Mouse (Mus musculus) embryonic facial prominence, embryonic 13.5 days (tissue): ENCODE measurements at regions not wholly inside any gene's neighbourhood (a gene's known extent, or its start where the extent isn't known, plus 50 kb on each side); places are given as distances from the start of the nearest gene placed in this dataset.

Experiments used
- ATAC-seq: fragments of 200-750 bp; cut with Nextera tagmentation; 2 replicates; pipeline ENCODE4 v1.8.0; 2017; ENCODE audit warnings: low read depth; ENCODE audit not compliant: insufficient number of reproducible peaks, insufficient read depth, low FRiP score, low TSS enrichment
- H3K27ac ChIP-seq: fragments of 300-500 bp; sonication (generic); 2 replicates; pipeline ENCODE4 v1.5.1; 2015; ENCODE audit warnings: moderate library complexity, mild to moderate bottlenecking, inconsistent platforms
- H3K27me3 ChIP-seq: fragments of 300-500 bp; sonication (generic); 2 replicates; pipeline ENCODE4 v1.6.1; 2015; ENCODE audit warnings: mild to moderate bottlenecking, inconsistent platforms
- H3K36me3 ChIP-seq: fragments of 300-500 bp; sonication (generic); 2 replicates; pipeline ENCODE4 v1.6.1; 2015; ENCODE audit warnings: mild to moderate bottlenecking, inconsistent platforms
- H3K4me1 ChIP-seq: fragments of 300-500 bp; sonication (generic); 2 replicates; pipeline ENCODE4 v1.6.1; 2015; ENCODE audit warnings: inconsistent platforms
- H3K4me2 ChIP-seq: fragments of 300-500 bp; sonication (generic); 2 replicates; pipeline ENCODE4 v1.6.1; 2015; ENCODE audit warnings: moderate library complexity, mild to moderate bottlenecking, inconsistent platforms
- H3K4me3 ChIP-seq: fragments of 300-500 bp; sonication (generic); 2 replicates; pipeline ENCODE4 v1.5.1; 2015; ENCODE audit warnings: mild to moderate bottlenecking, inconsistent platforms
- H3K9ac ChIP-seq: fragments of 300-500 bp; sonication (generic); 2 replicates; pipeline ENCODE4 v1.6.1; 2015; ENCODE audit warnings: mild to moderate bottlenecking, inconsistent platforms
- H3K9me3 ChIP-seq: fragments of 300-500 bp; sonication (generic); 2 replicates; pipeline ENCODE4 v1.6.1; 2016; ENCODE audit warnings: inconsistent platforms
- WGBS: fragments of 180-500 bp; shearing (Covaris S2); methylation state at CpG from one replicate; pipeline ENCODE4 v1.1.7; 2015; ENCODE audit warnings: mixed read lengths; 5-methylcytosine and 5-hydroxymethylcytosine counted together

DNA sequence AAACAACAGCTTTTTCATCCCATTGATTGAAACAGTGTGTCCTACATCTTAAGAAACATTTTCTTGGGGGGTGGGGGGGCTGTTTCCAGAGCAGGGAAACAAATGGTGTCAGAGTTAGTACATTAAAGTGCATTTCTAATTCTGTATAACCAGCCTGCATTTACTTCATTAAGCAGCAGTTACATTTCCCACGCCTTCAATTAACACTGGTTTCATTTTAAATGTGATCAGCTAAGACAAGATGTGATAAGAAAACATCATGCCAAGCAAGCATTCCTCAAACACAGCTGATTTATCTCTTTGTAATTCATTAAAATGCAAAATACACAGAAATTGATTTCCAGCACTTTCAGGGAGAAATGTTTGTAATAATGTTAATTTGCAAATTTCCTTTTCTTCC is 122.0 kb downstream of the Olfr1505 start:
- Histone ChIP-seq H3K36me3 (no peaks in the 10 kb centered on the region), H3K9me3 (no peaks in the 10 kb centered on the region), H3K4me1 (peaks cover 3% of the 10 kb centered on the region; the same call in 1 of the 2 replicates), H3K4me2 (no peak overlapping the region), H3K27ac (no peak overlapping the region), H3K9ac (no peak overlapping the region), H3K4me3 (no peak overlapping the region), H3K27me3 (no peaks in the 10 kb centered on the region)
- WGBS: 70% methylated on average over 1 of the region's 1 CpGs
- no peak for ATAC-seq

DNA sequence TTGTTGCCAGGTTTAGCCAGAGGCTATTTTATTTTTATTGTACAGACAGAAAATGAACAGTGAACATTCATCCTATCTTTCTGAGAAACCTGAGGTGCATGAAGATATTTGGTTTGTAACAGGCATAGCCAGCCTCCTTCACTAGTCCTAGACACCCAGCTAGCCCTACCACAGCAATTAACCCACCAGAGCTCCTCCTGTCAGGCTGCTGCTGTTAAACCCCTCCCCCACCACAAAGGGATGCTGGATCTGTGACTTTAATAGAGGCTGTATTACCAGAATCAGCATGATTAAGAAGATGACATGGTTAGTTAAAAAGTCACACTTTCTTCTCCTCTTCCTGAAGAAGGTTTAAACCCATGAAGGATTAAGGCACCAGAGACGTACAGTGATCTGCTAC is 122.5 kb downstream of the Olfr1505 start:
- no peak overlapping the region for H3K4me3 ChIP-seq
- peaks cover 3% of the 10 kb centered on the region; the same call in 1 of the 2 replicates for H3K4me1 ChIP-seq
- no peak overlapping the region for H3K9ac ChIP-seq
- no peaks in the 10 kb centered on the region for H3K27me3 ChIP-seq
- no peaks in the 10 kb centered on the region for H3K9me3 ChIP-seq
- ATAC-seq: no peak
- H3K4me2 ChIP-seq: no peak overlapping the region
- no peak overlapping the region for H3K27ac ChIP-seq
- 47% methylated on average over 1 of the region's 1 CpGs for WGBS
- no peaks in the 10 kb centered on the region for H3K36me3 ChIP-seq

DNA sequence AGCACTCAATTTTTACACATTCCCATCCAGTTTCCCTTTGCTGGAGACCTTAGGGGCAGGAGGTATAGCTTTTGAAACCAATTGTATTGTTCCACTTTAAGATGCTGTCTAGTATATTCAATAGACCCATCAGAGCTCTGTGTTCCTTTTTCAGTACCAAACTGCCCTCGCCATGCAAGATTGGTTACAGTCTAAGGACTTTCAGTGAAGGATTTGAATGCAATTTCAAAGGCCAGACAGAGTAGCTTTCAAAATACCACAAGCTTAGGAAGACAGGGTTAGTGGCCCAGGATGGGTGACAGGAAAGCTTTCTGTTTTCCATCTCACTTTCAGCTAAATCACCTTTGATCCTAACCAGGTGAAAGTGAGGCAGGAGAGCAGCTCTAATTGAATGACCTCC is 123.4 kb downstream of the Olfr1505 start:
- Histone ChIP-seq H3K9me3 (no peaks in the 10 kb centered on the region), H3K4me1 (peaks cover 3% of the 10 kb centered on the region; the same call in 1 of the 2 replicates), H3K27ac (no peak overlapping the region), H3K36me3 (no peaks in the 10 kb centered on the region), H3K27me3 (no peaks in the 10 kb centered on the region), H3K4me2 (no peak overlapping the region), H3K4me3 (no peak overlapping the region), H3K9ac (no peak overlapping the region)
- WGBS: 30% methylated on average over 1 of the region's 1 CpGs
- ATAC-seq: no peak

DNA sequence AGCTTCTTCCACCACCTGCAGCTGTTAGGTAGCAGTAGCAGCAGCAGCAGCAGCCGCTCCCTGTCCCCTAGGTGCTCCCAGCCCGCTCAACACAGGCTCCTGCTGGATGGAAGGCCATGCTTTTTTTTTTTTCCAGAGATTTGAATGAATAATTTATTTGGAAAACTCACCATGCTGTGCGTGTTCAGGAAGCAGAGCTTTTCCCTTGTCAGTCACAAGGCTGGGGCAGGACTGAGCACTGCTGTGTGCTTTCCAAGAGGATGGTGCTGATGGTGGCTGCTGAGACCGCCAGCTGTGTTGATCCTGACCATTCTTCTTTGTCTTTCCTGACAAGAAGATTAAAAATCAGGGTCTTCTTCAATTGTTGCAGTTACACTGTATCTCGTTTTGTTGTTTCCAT is 129.4 kb downstream of the Olfr1505 start:
- no peak overlapping the region for H3K27ac ChIP-seq
- H3K4me3 ChIP-seq: no peak overlapping the region
- WGBS: 49% methylated on average over 5 of the region's 5 CpGs
- H3K4me2 ChIP-seq: no peak overlapping the region
- H3K9me3 ChIP-seq: no peaks in the 10 kb centered on the region
- H3K9ac ChIP-seq: no peak overlapping the region
- ATAC-seq: no peak
- H3K4me1 ChIP-seq: no peaks in the 10 kb centered on the region
- H3K36me3 ChIP-seq: no peaks in the 10 kb centered on the region
- H3K27me3 ChIP-seq: no peaks in the 10 kb centered on the region

DNA sequence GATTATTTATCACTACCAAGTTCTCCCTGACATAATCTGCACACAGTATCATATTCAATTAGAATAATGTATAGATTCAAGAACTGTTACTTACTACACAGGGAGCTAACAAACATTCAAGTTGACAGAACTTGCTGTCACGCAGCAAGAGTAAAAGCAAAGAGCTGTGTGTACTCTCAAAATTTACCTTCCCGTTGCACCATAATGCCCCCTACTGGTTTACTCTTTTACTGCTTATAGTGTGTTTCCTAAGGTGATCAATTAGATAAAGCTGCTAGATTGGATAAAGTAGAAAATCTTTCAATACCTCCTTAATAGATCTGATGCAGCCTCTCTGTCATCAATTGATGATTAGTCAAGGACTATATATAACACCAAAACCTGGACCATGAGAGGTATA is 132.1 kb downstream of the Olfr1505 start:
- Histone ChIP-seq H3K27ac (no peak overlapping the region), H3K4me2 (no peak overlapping the region), H3K27me3 (no peaks in the 10 kb centered on the region), H3K9me3 (no peaks in the 10 kb centered on the region), H3K36me3 (no peaks in the 10 kb centered on the region), H3K4me1 (no peaks in the 10 kb centered on the region), H3K4me3 (no peak overlapping the region), H3K9ac (no peak overlapping the region)
- WGBS: 58% methylated on average over 2 of the region's 2 CpGs
- no peak for ATAC-seq

DNA sequence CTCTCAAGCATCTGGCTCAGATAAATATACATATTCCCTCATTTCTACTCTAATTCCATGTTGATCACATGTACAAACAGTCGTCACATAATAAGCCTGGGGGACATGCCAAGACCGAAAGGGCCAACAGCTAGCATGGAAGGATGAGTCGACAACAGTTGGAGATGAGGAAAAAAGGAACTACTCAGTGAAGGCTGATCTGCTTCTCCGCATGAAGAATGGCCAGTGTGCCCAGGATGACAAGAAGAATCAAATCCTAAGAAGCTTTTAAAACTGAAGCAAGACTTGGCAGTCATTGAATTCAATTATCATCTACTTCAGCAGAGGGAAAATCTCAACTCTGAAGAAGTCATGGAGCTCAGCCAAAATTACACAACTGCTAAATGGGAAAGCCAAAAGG is 138.7 kb downstream of the Olfr1505 start:
- Histone ChIP-seq H3K36me3 (no peaks in the 10 kb centered on the region), H3K4me2 (no peak overlapping the region), H3K4me3 (no peak overlapping the region), H3K4me1 (no peaks in the 10 kb centered on the region), H3K9ac (no peak overlapping the region), H3K27me3 (no peaks in the 10 kb centered on the region), H3K9me3 (no peaks in the 10 kb centered on the region), H3K27ac (no peak overlapping the region)
- no peak for ATAC-seq
- 84% methylated on average over 4 of the region's 4 CpGs for WGBS

DNA sequence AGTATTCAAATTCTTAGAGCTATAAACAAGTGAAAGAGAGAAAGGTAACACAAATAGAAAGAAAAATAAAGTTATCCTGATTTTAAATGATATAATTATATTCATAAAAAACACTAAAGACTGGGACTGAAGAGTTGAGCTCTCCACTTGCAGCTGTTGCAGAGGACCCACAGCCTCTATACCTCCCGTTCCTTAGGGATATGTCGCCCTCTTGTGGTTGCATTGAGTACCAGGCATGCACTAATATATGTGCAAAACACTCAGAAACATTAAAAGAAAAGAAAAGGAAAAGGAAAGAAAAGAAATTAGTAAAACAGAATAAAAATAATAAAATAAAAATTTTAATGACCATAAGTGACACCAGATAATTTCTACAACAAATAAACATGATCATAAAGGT is 167.2 kb downstream of the Olfr1505 start:
- Histone ChIP-seq H3K36me3 (no peaks in the 10 kb centered on the region), H3K4me3 (no peak overlapping the region), H3K9ac (no peak overlapping the region), H3K4me2 (no peak overlapping the region), H3K9me3 (peaks cover 3% of the 10 kb centered on the region; the same call in 1 of the 2 replicates), H3K27me3 (no peaks in the 10 kb centered on the region), H3K27ac (no peak overlapping the region), H3K4me1 (no peaks in the 10 kb centered on the region)
- 14% methylated on average over 2 of the region's 2 CpGs for WGBS
- no peak for ATAC-seq

DNA sequence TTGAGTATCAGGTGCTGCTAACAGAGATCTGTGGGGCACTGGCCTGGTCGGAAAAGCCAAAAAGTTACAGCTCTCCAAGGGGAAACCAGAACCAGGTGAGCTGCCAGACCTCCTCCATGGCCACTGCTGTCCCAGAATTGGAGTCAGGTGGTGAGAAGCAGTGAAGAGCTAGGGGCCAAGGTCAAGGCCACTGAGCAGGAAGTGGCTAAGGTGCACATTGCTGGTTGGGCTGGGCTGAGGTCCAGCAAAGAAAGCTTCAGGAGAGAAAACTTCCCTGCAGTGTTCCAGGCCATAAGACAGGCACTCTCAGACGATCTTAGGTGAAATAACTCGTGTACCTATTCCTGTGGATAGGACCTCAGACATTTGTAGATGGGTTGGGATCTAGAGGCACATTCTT is 171.4 kb downstream of the Olfr1505 start:
- no peaks in the 10 kb centered on the region for H3K36me3 ChIP-seq
- no peak overlapping the region for H3K27ac ChIP-seq
- ATAC-seq: no peak
- no peak overlapping the region for H3K4me2 ChIP-seq
- H3K9ac ChIP-seq: no peak overlapping the region
- H3K9me3 ChIP-seq: peaks cover 3% of the 10 kb centered on the region; the same call in 1 of the 2 replicates
- H3K4me3 ChIP-seq: no peak overlapping the region
- H3K27me3 ChIP-seq: no peaks in the 10 kb centered on the region
- WGBS: 74% methylated on average over 3 of the region's 3 CpGs
- H3K4me1 ChIP-seq: no peaks in the 10 kb centered on the region

DNA sequence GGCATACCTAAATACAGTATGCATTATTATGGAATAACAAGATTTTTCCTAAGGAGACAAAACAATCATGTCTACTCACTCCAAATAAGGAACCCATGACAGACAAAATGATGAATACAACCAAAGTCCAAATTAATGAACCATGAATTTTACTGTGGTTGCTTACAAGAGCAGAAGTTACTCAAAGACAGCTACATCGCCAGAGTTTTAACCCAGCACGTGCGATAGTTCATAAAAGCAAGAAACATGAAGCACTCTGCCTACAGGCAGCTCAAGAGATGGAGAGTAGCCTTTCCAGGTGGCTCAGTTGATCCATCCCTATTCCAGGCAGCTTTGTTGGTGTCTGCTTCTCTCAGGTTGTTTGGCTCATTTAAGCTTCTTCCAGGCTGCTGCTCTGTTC is 176.8 kb downstream of the Olfr1505 start:
- no peak overlapping the region for H3K4me2 ChIP-seq
- H3K9ac ChIP-seq: no peak overlapping the region
- no peaks in the 10 kb centered on the region for H3K27me3 ChIP-seq
- H3K9me3 ChIP-seq: no peaks in the 10 kb centered on the region
- whole genome bisulfite sequencing: 89% methylated on average over 3 of the region's 3 CpGs
- no peaks in the 10 kb centered on the region for H3K36me3 ChIP-seq
- peaks cover 6% of the 10 kb centered on the region; the same call in 1 of the 2 replicates for H3K4me1 ChIP-seq
- H3K4me3 ChIP-seq: no peak overlapping the region
- no peak overlapping the region for H3K27ac ChIP-seq
- ATAC-seq: no peak

DNA sequence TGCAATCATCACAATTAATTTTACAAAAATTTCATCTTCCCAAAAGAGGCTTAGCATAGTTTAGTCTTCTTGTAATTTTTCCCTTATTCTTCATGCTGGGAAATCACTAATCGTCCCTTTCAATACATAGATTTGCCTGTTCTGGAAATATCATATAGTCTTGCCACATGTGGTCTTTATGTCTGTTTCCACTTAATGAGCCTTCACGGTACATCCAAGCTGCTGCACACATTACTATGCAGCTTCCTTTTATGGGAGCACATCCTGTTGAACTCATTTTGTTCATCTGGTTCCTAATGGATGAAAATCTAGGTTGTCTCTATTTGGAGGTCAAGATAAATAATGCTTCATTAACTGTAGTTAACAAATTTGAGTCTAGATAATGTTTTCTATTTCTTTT is 180.9 kb downstream of the Olfr1505 start:
- peaks cover 7% of the 10 kb centered on the region; the same call in 1 of the 2 replicates for H3K4me1 ChIP-seq
- no peak for ATAC-seq
- H3K27me3 ChIP-seq: no peaks in the 10 kb centered on the region
- H3K4me2 ChIP-seq: no peak overlapping the region
- H3K4me3 ChIP-seq: no peak overlapping the region
- H3K36me3 ChIP-seq: no peaks in the 10 kb centered on the region
- H3K27ac ChIP-seq: no peak overlapping the region
- H3K9ac ChIP-seq: no peak overlapping the region
- WGBS: 18% methylated on average over 2 of the region's 2 CpGs
- H3K9me3 ChIP-seq: no peaks in the 10 kb centered on the region

DNA sequence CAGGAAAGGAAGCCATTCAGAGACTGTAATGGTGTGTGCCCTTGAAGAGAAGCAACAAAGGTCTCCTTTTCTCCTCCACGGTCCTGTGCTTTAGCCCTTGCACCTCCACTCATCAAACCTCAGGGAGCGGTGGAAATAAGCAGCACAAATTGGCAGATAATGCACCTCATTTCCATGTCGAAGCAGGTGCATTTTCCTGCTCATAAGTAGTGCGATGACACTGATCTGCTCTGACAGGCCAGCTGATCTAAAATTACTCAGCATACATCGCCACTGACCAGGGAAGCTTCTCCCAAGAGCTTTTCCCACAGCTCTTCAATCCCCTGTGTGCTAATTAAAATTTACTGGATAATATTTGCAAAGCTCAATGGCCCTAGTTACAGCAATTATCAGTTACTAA is 182.9 kb downstream of the Olfr1505 start:
- Histone ChIP-seq H3K4me3 (no peak overlapping the region), H3K9ac (no peak overlapping the region), H3K9me3 (no peaks in the 10 kb centered on the region), H3K27ac (no peak overlapping the region), H3K27me3 (no peaks in the 10 kb centered on the region), H3K4me2 (no peak overlapping the region), H3K36me3 (no peaks in the 10 kb centered on the region), H3K4me1 (peaks cover 7% of the 10 kb centered on the region; the same call in 1 of the 2 replicates)
- 68% methylated on average over 5 of the region's 5 CpGs for WGBS
- ATAC-seq: no peak

DNA sequence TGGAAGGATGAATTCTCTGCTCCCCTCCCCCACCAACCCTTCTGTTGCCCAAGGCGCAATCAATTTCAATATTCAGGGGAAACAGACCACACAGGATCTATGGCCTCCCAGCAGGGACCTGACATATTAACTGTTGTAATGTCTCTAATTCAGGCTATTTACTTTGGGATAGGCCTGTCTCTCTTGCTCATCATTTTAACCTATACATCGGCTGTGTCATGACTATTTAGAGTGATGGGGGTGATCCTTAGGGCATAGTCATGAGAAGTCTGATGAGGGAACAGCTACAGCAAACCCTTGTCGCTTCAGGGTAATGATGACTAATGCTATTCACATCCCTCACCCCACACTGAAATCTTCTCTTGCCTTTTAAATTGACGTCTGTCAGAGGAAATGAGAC is 195.8 kb downstream of the Olfr1505 start:
- Histone ChIP-seq H3K4me3 (no peak overlapping the region), H3K9me3 (no peaks in the 10 kb centered on the region), H3K36me3 (no peaks in the 10 kb centered on the region), H3K4me2 (no peak overlapping the region), H3K27ac (no peak overlapping the region), H3K27me3 (no peaks in the 10 kb centered on the region), H3K4me1 (no peaks in the 10 kb centered on the region), H3K9ac (no peak overlapping the region)
- WGBS: 53% methylated on average over 4 of the region's 4 CpGs
- ATAC-seq: no peak
